Mouse (Mus musculus) embryonic facial prominence, embryonic 10.5 days (tissue): ENCODE data around the gene Noc3l. TPM values are rescaled to one million over a fixed set of nuclear protein-coding genes. Genes with fewer than 3 reads are reported as not detected.

Experiments
- DNase-seq: peaks from one replicate; pipeline ENCODE4 v3.0.0-alpha.2; 2017; ENCODE audit warnings: low spot score
- H3K27ac ChIP-seq: fragments of 300-500 bp; sonication (generic); replicated peaks from 2 replicates; pipeline ENCODE4 v1.5.1; 2016; ENCODE audit warnings: mild to moderate bottlenecking
- H3K27me3 ChIP-seq: fragments of 300-500 bp; sonication (generic); replicated peaks from 2 replicates; pipeline ENCODE4 v1.6.1; 2016; ENCODE audit warnings: low read depth, mild to moderate bottlenecking; ENCODE audit not compliant: poor library complexity, severe bottlenecking
- H3K36me3 ChIP-seq: fragments of 300-500 bp; sonication (generic); replicated peaks from 2 replicates; pipeline ENCODE4 v1.6.1; 2016; ENCODE audit warnings: mild to moderate bottlenecking, moderate library complexity
- H3K4me1 ChIP-seq: fragments of 300-500 bp; sonication (generic); 2 replicates; pipeline ENCODE4 v1.6.1; 2016
- H3K4me3 ChIP-seq: fragments of 300-500 bp; sonication (generic); 2 replicates; pipeline ENCODE4 v1.5.1; 2016; ENCODE audit warnings: mild to moderate bottlenecking, moderate library complexity
- H3K9me3 ChIP-seq: fragments of 300-500 bp; sonication (generic); 2 replicates; pipeline ENCODE4 v1.6.1; 2016; ENCODE audit warnings: mild to moderate bottlenecking
- WGBS: fragments of 180-500 bp; shearing (Covaris S2); methylation state at CpG from one replicate; pipeline ENCODE4 v1.1.7; 2016; 5-methylcytosine and 5-hydroxymethylcytosine counted together
- polyA plus RNA-seq: library from polyadenylated mRNA; unstranded; fragments of >200 nt; fragmentation: Nextera tagmentation; extraction: Ambion mirVana; gene quantifications from 2 replicates; pipeline ENCODE4 v1.2.1, GENCODE M21; 2016

The Noc3l gene
- polyA plus RNA-seq: 11.1 and 12.7 TPM in 2 replicates

- WGBS: under 1% methylated on average over 38 of the region's 38 CpGs
- H3K4me3 ChIP-seq: peak within 1 kb of the TSS; percentile 88
- peak within 1 kb of the TSS; percentile 88 for H3K27ac ChIP-seq
- H3K4me1 ChIP-seq: peaks cover 19% of the 10 kb centered on the region
- peak; percentile 96 for DNase-seq
- H3K36me3 ChIP-seq: peaks cover 29% of the 10 kb centered on the region
- no peaks in the 10 kb centered on the region for H3K9me3 ChIP-seq
- no peaks in the 10 kb centered on the region for H3K27me3 ChIP-seq
These were observed at the start of gene Noc3l for GRCm38 (mm10) chr19:38818766-38819426. Gene Noc3l (minus strand): TSS chr19:38819237.

- no peak for DNase-seq
- no peaks in the 10 kb centered on the region for H3K9me3 ChIP-seq
- no peak overlapping the region for H3K4me3 ChIP-seq
- no peaks in the 10 kb centered on the region for H3K4me1 ChIP-seq
- WGBS: 95% methylated on average over 6 of the region's 6 CpGs
- no peaks in the 10 kb centered on the region for H3K27me3 ChIP-seq
- H3K36me3 ChIP-seq: no peaks in the 10 kb centered on the region
- no peak overlapping the region for H3K27ac ChIP-seq
These were observed 43.5 kb upstream of the Noc3l start for GRCm38 (mm10) chr19:38862523-38862922.

- H3K4me3 ChIP-seq: no peak overlapping the region
- 91% methylated on average over 3 of the region's 3 CpGs for WGBS
- DNase-seq: no peak
These were observed 39.2 kb upstream of the Noc3l start for GRCm38 (mm10) chr19:38858224-38858623.

GRCm38 (mm10) chr19:38846373-38846772, 27.3 kb upstream of the Noc3l start:
- Histone ChIP-seq H3K27me3 (no peaks in the 10 kb centered on the region), H3K36me3 (peaks cover 3% of the 10 kb centered on the region; the same call in 1 of the 2 replicates), H3K9me3 (no peaks in the 10 kb centered on the region), H3K4me3 (no peak overlapping the region), H3K4me1 (no peaks in the 10 kb centered on the region), H3K27ac (no peak overlapping the region)
- 89% methylated on average over 2 of the region's 2 CpGs for WGBS
- no peak for DNase-seq

More at GRCm38 (mm10) chr19:38858224-38858623, 39.2 kb upstream of the Noc3l start:
- H3K9me3 ChIP-seq: no peaks in the 10 kb centered on the region
- H3K4me1 ChIP-seq: no peaks in the 10 kb centered on the region
- H3K36me3 ChIP-seq: no peaks in the 10 kb centered on the region
- H3K27ac ChIP-seq: no peak overlapping the region
- H3K27me3 ChIP-seq: no peaks in the 10 kb centered on the region

GRCm38 (mm10) chr19:38844817-38845216, 25.8 kb upstream of the Noc3l start:
- no peaks in the 10 kb centered on the region for H3K27me3 ChIP-seq
- WGBS: 76% methylated on average over 5 of the region's 5 CpGs
- peaks cover 4% of the 10 kb centered on the region; the same call in 1 of the 2 replicates for H3K36me3 ChIP-seq
- no peaks in the 10 kb centered on the region for H3K9me3 ChIP-seq
- H3K27ac ChIP-seq: no peak overlapping the region
- no peak overlapping the region for H3K4me3 ChIP-seq
- no peaks in the 10 kb centered on the region for H3K4me1 ChIP-seq
- no peak for DNase-seq

GRCm38 (mm10) chr19:38837171-38837641, 18.2 kb upstream of the Noc3l start:
- no peaks in the 10 kb centered on the region for H3K27me3 ChIP-seq
- 0 out of 2 replicates have a peak, but pooled peaks cover 4% of the 10 kb centered on the region for H3K36me3 ChIP-seq
- H3K4me1 ChIP-seq: peaks cover 17% of the 10 kb centered on the region; the same call in 1 of the 2 replicates
- under 1% methylated on average over 54 of the region's 54 CpGs for WGBS
- H3K9me3 ChIP-seq: no peaks in the 10 kb centered on the region
- DNase-seq: peak; percentile 69
- H3K27ac ChIP-seq: peak overlapping the region; percentile 93
- H3K4me3 ChIP-seq: peak overlapping the region; percentile 88

GRCm38 (mm10) chr19:38836438-38837170, 17.6 kb upstream of the Noc3l start, which contains the start of gene Tbc1d12:
Gene Tbc1d12 (plus strand): TSS chr19:38836579.
- Histone ChIP-seq H3K27ac (peak within 1 kb of the TSS; percentile 93), H3K4me3 (peak within 1 kb of the TSS; percentile 88), H3K9me3 (no peaks in the 10 kb centered on the region), H3K4me1 (peaks cover 17% of the 10 kb centered on the region; the same call in 1 of the 2 replicates), H3K36me3 (0 out of 2 replicates have a peak, but pooled peaks cover 3% of the 10 kb centered on the region), H3K27me3 (no peaks in the 10 kb centered on the region)
- DNase-seq: peak; percentile 92
- WGBS: under 1% methylated on average over 97 of the region's 101 CpGs

GRCm38 (mm10) chr19:38836084-38836437, 17.0 kb upstream of the Noc3l start:
- Histone ChIP-seq H3K4me3 (peak overlapping the region; percentile 88), H3K4me1 (peaks cover 17% of the 10 kb centered on the region; the same call in 1 of the 2 replicates), H3K27ac (peak overlapping the region; percentile 93), H3K36me3 (no peaks in the 10 kb centered on the region), H3K9me3 (no peaks in the 10 kb centered on the region), H3K27me3 (no peaks in the 10 kb centered on the region)
- DNase-seq: no peak
- WGBS: 28% methylated on average over 10 of the region's 10 CpGs

GRCm38 (mm10) chr19:38833224-38833623, 14.2 kb upstream of the Noc3l start:
- H3K27ac ChIP-seq: no peak overlapping the region
- no peak for DNase-seq
- no peaks in the 10 kb centered on the region for H3K36me3 ChIP-seq
- peaks cover 21% of the 10 kb centered on the region; the same call in 1 of the 2 replicates for H3K4me1 ChIP-seq
- H3K27me3 ChIP-seq: no peaks in the 10 kb centered on the region
- no peaks in the 10 kb centered on the region for H3K9me3 ChIP-seq
- WGBS: 42% methylated on average over 1 of the region's 1 CpGs
- no peak overlapping the region for H3K4me3 ChIP-seq

GRCm38 (mm10) chr19:38820186-38820804, 1.3 kb upstream of the Noc3l start:
- H3K27ac ChIP-seq: no peak overlapping the region
- peaks cover 15% of the 10 kb centered on the region for H3K36me3 ChIP-seq
- no peak for DNase-seq
- no peaks in the 10 kb centered on the region for H3K27me3 ChIP-seq
- H3K4me3 ChIP-seq: no peak overlapping the region
- H3K9me3 ChIP-seq: no peaks in the 10 kb centered on the region
- peaks cover 19% of the 10 kb centered on the region for H3K4me1 ChIP-seq
- WGBS: 79% methylated on average over 4 of the region's 4 CpGs

- 17% methylated on average over 16 of the region's 16 CpGs for WGBS
- H3K9me3 ChIP-seq: no peaks in the 10 kb centered on the region
- no peaks in the 10 kb centered on the region for H3K27me3 ChIP-seq
- peaks cover 24% of the 10 kb centered on the region for H3K36me3 ChIP-seq
- peaks cover 19% of the 10 kb centered on the region for H3K4me1 ChIP-seq
- peak overlapping the region; percentile 88 for H3K27ac ChIP-seq
- no peak for DNase-seq
- H3K4me3 ChIP-seq: peak overlapping the region; percentile 88
These were observed 378 bp upstream of the Noc3l start for GRCm38 (mm10) chr19:38819427-38819802.

- no peaks in the 10 kb centered on the region for H3K27me3 ChIP-seq
- 0 out of 2 replicates have a peak overlapping the region, but pooled peaks have one; percentile 88 for H3K27ac ChIP-seq
- H3K9me3 ChIP-seq: no peaks in the 10 kb centered on the region
- no peak for DNase-seq
- peak overlapping the region; percentile 88 for H3K4me3 ChIP-seq
- H3K4me1 ChIP-seq: peaks cover 19% of the 10 kb centered on the region
- WGBS: 45% methylated on average over 8 of the region's 8 CpGs
- peaks cover 36% of the 10 kb centered on the region for H3K36me3 ChIP-seq
These were observed 846 bp downstream of the Noc3l start for GRCm38 (mm10) chr19:38818191-38818590.
